Mouse (Mus musculus) neutrophil, adult 5-6 weeks (primary cell): ENCODE data around the gene Faf1. TPM values are rescaled to one million over a fixed set of nuclear protein-coding genes. Genes with fewer than 3 reads are reported as not detected.

ENCODE experiments used
- ATAC-seq: fragments of 151-379, 151-347 bp; 2 replicates; pipeline ENCODE4 v1.8.0; 2017; ENCODE audit warnings: mild to moderate bottlenecking, moderate TSS enrichment; ENCODE audit not compliant: insufficient number of reproducible peaks, poor library complexity, low FRiP score, severe bottlenecking; ENCODE audit errors: extremely low read depth
- total RNA-seq: library from RNA; stranded (forward); fragments of 200-1000 nt; gene quantifications from 2 replicates; pipeline ENCODE4 v1.2.3, GENCODE M21; 2017

Gene Faf1
- total RNA-seq, 1 experiment from 2014 or later, result 32.5 TPM

- no peak for ATAC-seq
Observed at GRCm38 (mm10) chr4:109862271-109862670, 185.9 kb downstream of the Faf1 start.

GRCm38 (mm10) chr4:109863021-109863420, 186.6 kb downstream of the Faf1 start:
- ATAC-seq, result no peak

GRCm38 (mm10) chr4:109868897-109869484, 192.6 kb downstream of the Faf1 start:
- no peak for ATAC-seq

- no peak for ATAC-seq
Observed at GRCm38 (mm10) chr4:109884333-109884732, 207.9 kb downstream of the Faf1 start.

- ATAC-seq, result no peak
Observed at GRCm38 (mm10) chr4:109887856-109888357, 211.5 kb downstream of the Faf1 start.

GRCm38 (mm10) chr4:109897810-109898566, 221.6 kb downstream of the Faf1 start:
- no peak for ATAC-seq

GRCm38 (mm10) chr4:109901076-109901475, 224.7 kb downstream of the Faf1 start:
- ATAC-seq, result no peak

- ATAC-seq, result no peak
Observed at GRCm38 (mm10) chr4:109904487-109904886, 228.1 kb downstream of the Faf1 start.

GRCm38 (mm10) chr4:109929058-109929457, 252.7 kb downstream of the Faf1 start:
- no peak for ATAC-seq

GRCm38 (mm10) chr4:109930445-109930844, 254.1 kb downstream of the Faf1 start:
- no peak for ATAC-seq

- ATAC-seq, result no peak
Observed at GRCm38 (mm10) chr4:109930935-109931334, 254.5 kb downstream of the Faf1 start.

GRCm38 (mm10) chr4:109936557-109936956, 260.2 kb downstream of the Faf1 start:
- ATAC-seq, result no peak

- ATAC-seq, result no peak
Observed at GRCm38 (mm10) chr4:109939291-109939690, 262.9 kb downstream of the Faf1 start.

GRCm38 (mm10) chr4:109945554-109945953, 269.2 kb downstream of the Faf1 start:
- ATAC-seq, result no peak

- ATAC-seq, result no peak
Observed at GRCm38 (mm10) chr4:109949307-109949706, 272.9 kb downstream of the Faf1 start.

GRCm38 (mm10) chr4:109953509-109953908, 277.1 kb downstream of the Faf1 start:
- ATAC-seq, result no peak

GRCm38 (mm10) chr4:109960201-109960935, 284.0 kb downstream of the Faf1 start:
- no peak for ATAC-seq

GRCm38 (mm10) chr4:109963570-109964279, 287.3 kb downstream of the Faf1 start:
- no peak for ATAC-seq

GRCm38 (mm10) chr4:109969561-109969960, 293.2 kb downstream of the Faf1 start:
- ATAC-seq, result no peak
